Comparison of ENCODE assay signal across 17 mouse cellular contexts in genomic region chr6:6133556-6134050, GRCm38 (mm10).
DNase-seq lines count a peak whose midpoint lies in the region; ATAC-seq and TF ChIP-seq lines count a peak whose summit lies in the region.
"Had no signal": no experiment of that assay in that cellular context is flagged by ENCODE, and none has a peak within 500 bp of the region (broad histone marks: within the 10 kb centered on the region; RNA-seq: fewer than 3 reads in every experiment).

No protein-coding gene starts in this region.

- no peak for ATAC-seq in kidney, embryonic 14.5 days (ENCODE audit: low FRiP score, low TSS enrichment)
- no peak for ATAC-seq in liver, postnatal 0 days
- ATAC-seq: forebrain, embryonic 15.5 days; hindbrain, postnatal 0 days had no signal

- intact Hi-C loops in heart, postnatal 25 days (cut with DNase I): no loop called here

- TF ChIP-seq CTCF in liver, postnatal 0 days (IDR thresholded peaks at IDR 0.05; ENCODE audit: low read depth): no peak

- no peak overlapping the region for H3K9ac ChIP-seq in kidney, embryonic 14.5 days (ENCODE audit: low read depth, low read length)
- no peak overlapping the region for H3K9ac ChIP-seq in liver, postnatal 0 days (replicated peaks)
- H3K9ac ChIP-seq: embryonic facial prominence, embryonic 12.5 days; forebrain, embryonic 15.5 days; hindbrain, embryonic 13.5 days had no signal

- no peaks in the 10 kb centered on the region for H3K27me3 ChIP-seq in kidney, embryonic 14.5 days (ENCODE audit: control insufficient read depth, insufficient read depth, low read length)
- no peaks in the 10 kb centered on the region for H3K27me3 ChIP-seq in liver, postnatal 0 days (ENCODE audit: insufficient read depth, low read length)
- H3K27me3 ChIP-seq: embryonic facial prominence, embryonic 12.5 days; forebrain, embryonic 15.5 days; hindbrain, embryonic 13.5 days had no signal

- no peaks in the 10 kb centered on the region for H3K9me3 ChIP-seq in kidney, embryonic 14.5 days (ENCODE audit: control insufficient read depth, low read length)
- H3K9me3 ChIP-seq in liver, postnatal 0 days (ENCODE audit: low read length): no peaks in the 10 kb centered on the region
- H3K9me3 ChIP-seq: embryonic facial prominence, embryonic 12.5 days; forebrain, embryonic 15.5 days; hindbrain, embryonic 13.5 days had no signal

- peak; percentile 52 for DNase-seq in heart, adult 18-20 months
- DNase-seq in heart, postnatal 25 days (ENCODE audit: low spot score): no peak
- DNase-seq in kidney, adult 11 months: peak; percentile 33
- no peak for DNase-seq in kidney, adult 18-20 months
- DNase-seq in kidney, postnatal 36 days: peak; percentile 22 to 31
- no peak for DNase-seq in liver, postnatal 0 days
- DNase-seq: adrenal gland, postnatal 10 days; cerebellum, adult 11 months; cerebellum, adult 8-10 months; cerebellum, postnatal 25 days; gastrocnemius, postnatal 36 days had no signal

- no peak overlapping the region for H3K27ac ChIP-seq in kidney, embryonic 14.5 days (ENCODE audit: low read depth, low read length)
- H3K27ac ChIP-seq in liver, postnatal 0 days (ENCODE audit: low read depth): no peak overlapping the region
- H3K27ac ChIP-seq: embryonic facial prominence, embryonic 12.5 days; forebrain, embryonic 15.5 days; hindbrain, embryonic 13.5 days; hindbrain, postnatal 0 days had no signal

- 86% methylated on average over 8 of the region's 8 CpGs for WGBS in kidney, embryonic 14.5 days
- WGBS in liver, postnatal 0 days (ENCODE audit: insufficient replicate concordance): 88% methylated on average over 8 of the region's 8 CpGs

- TF ChIP-seq EP300 in liver, postnatal 0 days (IDR thresholded peaks at IDR 0.05; ENCODE audit: low read depth): no peak

- H3K4me2 ChIP-seq in kidney, embryonic 14.5 days (replicated peaks; ENCODE audit: low read depth, low read length): no peak overlapping the region
- no peak overlapping the region for H3K4me2 ChIP-seq in liver, postnatal 0 days (ENCODE audit: low read depth, low read length)
- H3K4me2 ChIP-seq: embryonic facial prominence, embryonic 12.5 days; forebrain, embryonic 15.5 days; heart, embryonic 11.5 days; hindbrain, embryonic 13.5 days had no signal

- H3K4me3 ChIP-seq in kidney, embryonic 14.5 days (ENCODE audit: low read length): no peak overlapping the region
- H3K4me3 ChIP-seq in liver, postnatal 0 days (ENCODE audit: low read depth, low read length): no peak overlapping the region
- H3K4me3 ChIP-seq: embryonic facial prominence, embryonic 12.5 days; forebrain, embryonic 15.5 days; hindbrain, embryonic 13.5 days had no signal

- H3K36me3 ChIP-seq in kidney, embryonic 14.5 days (ENCODE audit: control insufficient read depth, insufficient read depth, low read length): no peaks in the 10 kb centered on the region
- peaks cover 7% of the 10 kb centered on the region; the same call in 1 of the 2 replicates for H3K36me3 ChIP-seq in liver, postnatal 0 days (replicated peaks; ENCODE audit: insufficient read depth, low read length)
- H3K36me3 ChIP-seq: embryonic facial prominence, embryonic 12.5 days; forebrain, embryonic 15.5 days; hindbrain, embryonic 13.5 days had no signal

- H3K4me1 ChIP-seq in kidney, embryonic 14.5 days (ENCODE audit: control insufficient read depth, insufficient read depth, low read length): no peaks in the 10 kb centered on the region
- H3K4me1 ChIP-seq in liver, postnatal 0 days (ENCODE audit: insufficient read depth): no peaks in the 10 kb centered on the region
- H3K4me1 ChIP-seq: embryonic facial prominence, embryonic 12.5 days; forebrain, embryonic 15.5 days; hindbrain, embryonic 13.5 days had no signal

Comparison
In these comparisons a context has a peak if more than half of its experiments do, and no peak if none do; other contexts are left out.
1. DNase-seq: peak in heart, adult 18-20 months (2 of 2), kidney, adult 11 months (single experiment) and kidney, postnatal 36 days (2 of 2); none in heart, postnatal 25 days (single experiment), kidney, adult 18-20 months (single experiment) and liver, postnatal 0 days (single experiment).